Mouse (Mus musculus): ENCODE data around the gene Cdc14b.

DNA sequence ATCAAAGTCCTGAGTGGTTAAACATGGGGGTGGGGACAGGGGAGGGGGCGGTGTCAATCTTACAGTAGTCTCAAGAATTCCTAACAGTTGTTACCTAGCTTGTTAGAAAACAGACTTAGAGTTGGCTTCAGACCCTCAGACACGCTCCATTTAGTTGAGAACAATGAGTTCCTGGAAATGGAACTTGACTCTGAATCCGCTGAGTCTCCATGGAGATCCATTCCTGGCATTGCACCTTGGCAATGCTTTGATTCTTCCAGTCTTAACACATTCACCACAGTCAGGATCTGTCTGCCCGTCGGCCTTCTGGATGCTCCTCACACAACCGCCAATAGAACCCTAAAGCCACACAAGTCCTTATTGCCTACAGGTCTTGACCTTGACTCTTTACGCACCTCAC, 15.2 kb downstream of the Cdc14b start:
- TF ChIP-seq CTCF (IDR thresholded peaks at IDR 0.05; ENCODE audit: extremely low read depth, insufficient read length, insufficient replicate concordance, low read depth, low read length): no peak
- no peak for TF ChIP-seq POLR2A (IDR thresholded peaks at IDR 0.05; ENCODE audit: low read depth, low read length)
